Mouse (Mus musculus) G1E (cell line): ENCODE results near the gene Zbtb44.

ENCODE experiments used
- CTCF ChIP-seq: IDR thresholded peaks from 2 replicates; pipeline ENCODE4 v1.5.1; 2012; ENCODE audit warnings: low read depth, low read length, inconsistent platforms, mixed read lengths
- GATA2 ChIP-seq: IDR thresholded peaks from 2 replicates; pipeline ENCODE4 v1.6.1; 2012; ENCODE audit warnings: low read depth, low read length, inconsistent platforms, borderline replicate concordance

- TF ChIP-seq CTCF (no peak), GATA2 (no peak)
Measured at GRCm38 (mm10) chr9:31074836-31075235, 44.4 kb downstream of the Zbtb44 start.
